Mouse (Mus musculus) olfactory bulb, adult 2 months (tissue): ENCODE measurements around the gene Faah.

Experiments
- CTCF ChIP-seq: fragments of 200-500 bp; IDR thresholded peaks from 2 replicates; pipeline ENCODE4 v1.5.1; 2012; ENCODE audit warnings: low read depth, mild to moderate bottlenecking, low read length, moderate library complexity; ENCODE audit not compliant: insufficient read depth
- POLR2A ChIP-seq: fragments of 200-500 bp; IDR thresholded peaks from 2 replicates; pipeline ENCODE4 v1.6.1; 2012; ENCODE audit warnings: mild to moderate bottlenecking, low read depth, low read length, moderate library complexity; ENCODE audit not compliant: insufficient read depth

GRCm38 (mm10) chr4:115972543-115972942 lies 45.2 kb downstream of the Faah start:
- TF ChIP-seq CTCF (no peak), POLR2A (no peak)
